Mouse (Mus musculus) lung, adult 2 months (tissue): ENCODE measurements around the gene Fbxl17.

ENCODE experiments used
- CTCF ChIP-seq: fragments of 200-500 bp; IDR thresholded peaks from 2 replicates; pipeline ENCODE4 v1.5.1; 2011; ENCODE audit warnings: mild to moderate bottlenecking, low read length, control low read depth; ENCODE audit not compliant: insufficient read depth
- POLR2A ChIP-seq: fragments of 200-500 bp; IDR thresholded peaks from 2 replicates; pipeline ENCODE4 v1.6.1; 2011; ENCODE audit warnings: low read depth, mild to moderate bottlenecking, control low read depth, low read length, borderline replicate concordance; ENCODE audit errors: extremely low read depth

DNA sequence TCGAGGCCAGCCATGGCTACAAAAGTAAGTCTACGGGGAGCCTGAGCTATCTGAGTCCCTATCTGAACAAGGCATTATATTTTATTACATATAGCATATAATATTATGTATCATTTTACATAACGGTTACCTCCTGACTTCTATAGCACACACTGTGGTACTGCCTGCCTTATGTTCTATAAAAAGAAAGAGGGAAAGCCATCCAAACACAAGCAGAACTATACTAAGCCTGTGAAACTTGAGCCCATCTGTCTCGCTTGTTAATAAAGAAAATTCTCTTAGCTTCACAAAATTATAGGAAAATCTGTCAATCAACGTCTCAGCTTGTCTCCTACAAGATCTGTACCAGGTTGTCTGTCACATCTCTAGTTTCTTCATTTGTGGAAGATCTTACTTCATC, 173.6 kb downstream of the Fbxl17 start:
- no peak for TF ChIP-seq POLR2A
- TF ChIP-seq CTCF: no peak
